In genomic region chr7:99020353-99020752, GRCm38 (mm10) we compare ENCODE assay signal across 12 mouse cellular contexts.
A peak's percentile ranks its signal among the peaks of the same experiment; 100 is the strongest.
DNase-seq lines count a peak whose midpoint lies in the region; ATAC-seq and TF ChIP-seq lines count a peak whose summit lies in the region.
"Had no signal": no experiment of that assay in that cellular context is flagged by ENCODE, and none has a peak within 500 bp of the region (broad histone marks: within the 10 kb centered on the region; RNA-seq: fewer than 3 reads in every experiment).

No protein-coding gene starts in this region.

- 0 out of 2 replicates have a peak, but pooled peaks have one; percentile 7 for TF ChIP-seq EP300 in heart, adult 2 months (IDR thresholded peaks at IDR 0.05; ENCODE audit: insufficient read depth, low read depth, low read length)

- peaks cover 7% of the 10 kb centered on the region for H3K4me1 ChIP-seq in heart, adult 2 months (ENCODE audit: control insufficient read depth, insufficient read depth, low read length)
- no peaks in the 10 kb centered on the region for H3K4me1 ChIP-seq in forebrain, embryonic 16.5 days (replicated peaks; ENCODE audit: control insufficient read depth, insufficient read depth, low read length)
- peaks cover 13% of the 10 kb centered on the region for H3K4me1 ChIP-seq in intestine, embryonic 15.5 days (replicated peaks)

- no peak for TF ChIP-seq CTCF in heart, adult 2 months (IDR thresholded peaks at IDR 0.05)

- DNase-seq in gastrocnemius, adult 18-20 months (ENCODE audit: low spot score): peak; percentile 78
- no peak for DNase-seq in gastrocnemius, postnatal 10 days
- DNase-seq in adipocyte (ENCODE audit: low spot score): peak; percentile 14
- DNase-seq in heart, adult 2 months: peak; percentile 48 to 70
- DNase-seq in heart, postnatal 36 days: peak; percentile 52 to 54
- DNase-seq in layer of hippocampus, adult 8-10 months (ENCODE audit: low spot score in 2 of 2): no peak

- intact Hi-C loops in heart, adult 2 months (cut with DNase I): no loop called here
- intact Hi-C loops in heart, postnatal 36 days (cut with DNase I): loop anchor here (5.0 kb wide), 1 partner anchor 58 kb away; no protein-coding TSS in a partner anchor

- peak overlapping the region; percentile 46 for H3K27ac ChIP-seq in heart, adult 2 months
- no peak overlapping the region for H3K27ac ChIP-seq in forebrain, embryonic 16.5 days (ENCODE audit: low read length)
- H3K27ac ChIP-seq in intestine, embryonic 15.5 days: no peak overlapping the region
- H3K27ac ChIP-seq: embryonic facial prominence, embryonic 12.5 days; hindbrain, embryonic 15.5 days; limb, embryonic 15.5 days had no signal

- no peak overlapping the region for H3K9ac ChIP-seq in heart, adult 2 months (ENCODE audit: low read depth, low read length)
- H3K9ac ChIP-seq in forebrain, embryonic 16.5 days (replicated peaks; ENCODE audit: low read depth, low read length): no peak overlapping the region
- H3K9ac ChIP-seq in intestine, embryonic 15.5 days: no peak overlapping the region
- H3K9ac ChIP-seq: embryonic facial prominence, embryonic 12.5 days; hindbrain, embryonic 15.5 days; limb, embryonic 15.5 days had no signal

- no peaks in the 10 kb centered on the region for H3K9me3 ChIP-seq in forebrain, embryonic 16.5 days (ENCODE audit: control insufficient read depth, low read length)
- H3K9me3 ChIP-seq in intestine, embryonic 15.5 days: no peaks in the 10 kb centered on the region
- H3K9me3 ChIP-seq: embryonic facial prominence, embryonic 12.5 days; hindbrain, embryonic 15.5 days; limb, embryonic 15.5 days had no signal

- no peak overlapping the region for H3K4me3 ChIP-seq in heart, adult 2 months
- H3K4me3 ChIP-seq in forebrain, embryonic 16.5 days (replicated peaks; ENCODE audit: low read length): no peak overlapping the region
- no peak overlapping the region for H3K4me3 ChIP-seq in intestine, embryonic 15.5 days (replicated peaks)
- H3K4me3 ChIP-seq: embryonic facial prominence, embryonic 12.5 days; hindbrain, embryonic 15.5 days; limb, embryonic 15.5 days; megakaryocyte, embryonic 14.5 days had no signal

- no peaks in the 10 kb centered on the region for H3K27me3 ChIP-seq in heart, adult 2 months (ENCODE audit: control insufficient read depth, insufficient read depth, low read length)
- H3K27me3 ChIP-seq in forebrain, embryonic 16.5 days (replicated peaks; ENCODE audit: control insufficient read depth, insufficient read depth, low read length): no peaks in the 10 kb centered on the region
- no peaks in the 10 kb centered on the region for H3K27me3 ChIP-seq in intestine, embryonic 15.5 days (replicated peaks)
- H3K27me3 ChIP-seq: embryonic facial prominence, embryonic 12.5 days; hindbrain, embryonic 15.5 days; limb, embryonic 15.5 days; megakaryocyte, embryonic 14.5 days had no signal

- no peaks in the 10 kb centered on the region; the same call in 1 of the 2 replicates for H3K79me2 ChIP-seq in heart, adult 2 months (replicated peaks; ENCODE audit: control insufficient read depth, insufficient read depth, low read length)

- H3K4me2 ChIP-seq in forebrain, embryonic 16.5 days (ENCODE audit: low read length): no peak overlapping the region
- H3K4me2 ChIP-seq in intestine, embryonic 15.5 days (replicated peaks): no peak overlapping the region
- H3K4me2 ChIP-seq: embryonic facial prominence, embryonic 12.5 days; hindbrain, embryonic 15.5 days; limb, embryonic 15.5 days had no signal

- no peak for TF ChIP-seq POLR2A in heart, adult 2 months (IDR thresholded peaks at IDR 0.05; ENCODE audit: insufficient read depth, low read depth, low read length)

- H3K36me3 ChIP-seq in heart, adult 2 months (ENCODE audit: control insufficient read depth, insufficient read depth, low read length): no peaks in the 10 kb centered on the region
- no peaks in the 10 kb centered on the region for H3K36me3 ChIP-seq in forebrain, embryonic 16.5 days (ENCODE audit: control insufficient read depth, insufficient read depth)
- no peaks in the 10 kb centered on the region for H3K36me3 ChIP-seq in intestine, embryonic 15.5 days
- H3K36me3 ChIP-seq: embryonic facial prominence, embryonic 12.5 days; hindbrain, embryonic 15.5 days; limb, embryonic 15.5 days had no signal

- ATAC-seq in forebrain, embryonic 16.5 days: no peak
- ATAC-seq in intestine, embryonic 15.5 days: no peak

- WGBS in heart, adult 2 months: 22% methylated on average over 4 of the region's 4 CpGs
- 61% methylated on average over 4 of the region's 4 CpGs for WGBS in forebrain, embryonic 16.5 days
- WGBS in intestine, embryonic 15.5 days: 30% methylated on average over 4 of the region's 4 CpGs

Comparison
In these comparisons a context has a peak if more than half of its experiments do, and no peak if none do; other contexts are left out.
1. DNase-seq: peak in gastrocnemius, adult 18-20 months (single experiment), adipocyte (single experiment), heart, adult 2 months (2 of 2) and heart, postnatal 36 days (2 of 2); none in gastrocnemius, postnatal 10 days (single experiment) and layer of hippocampus, adult 8-10 months (0 of 2).